ENCODE assay signal across 9 mouse cellular contexts in the genomic region with DNA sequence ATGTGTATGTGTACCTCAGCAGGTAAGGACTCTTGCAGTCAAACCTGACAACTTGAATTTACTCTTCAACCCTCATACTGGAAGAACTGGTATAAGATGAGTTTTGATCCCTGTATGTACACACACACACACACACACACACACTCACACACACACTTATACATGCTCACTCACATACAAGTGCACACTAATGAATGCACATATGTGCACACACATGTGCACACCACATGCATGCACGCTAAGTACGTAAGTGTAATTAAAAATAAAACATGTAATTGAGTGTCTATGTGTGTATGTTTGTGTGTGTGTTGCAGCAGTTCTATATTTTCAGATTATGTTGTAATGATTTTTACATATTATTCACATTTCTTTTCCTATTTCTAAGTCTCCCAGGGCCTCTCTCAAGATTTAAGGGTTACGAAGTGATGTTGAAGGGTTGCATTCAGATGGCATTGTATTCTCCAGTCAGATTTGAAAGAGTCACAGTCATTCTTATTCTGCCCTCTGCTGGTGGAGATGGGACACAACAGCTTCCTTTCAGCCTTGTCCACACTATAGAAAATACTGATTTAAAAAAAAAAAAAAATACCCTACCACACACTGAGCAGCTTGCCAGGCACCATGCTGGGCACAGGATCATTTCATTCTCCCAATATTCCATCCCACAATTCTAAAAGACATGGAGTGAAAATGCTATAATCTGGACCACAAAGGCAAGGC.
A peak's percentile ranks its signal among the peaks of the same experiment; 100 is the strongest.
DNase-seq lines count a peak whose midpoint lies in the region; ATAC-seq lines count a peak whose summit lies in the region.
"Had no signal": no experiment of that assay in that cellular context is flagged by ENCODE, and none has a peak within 500 bp of the region (broad histone marks: within the 10 kb centered on the region; RNA-seq: fewer than 3 reads in every experiment).

No protein-coding gene starts in this region.

- no peaks in the 10 kb centered on the region for H3K27me3 ChIP-seq in midbrain, embryonic 13.5 days

- H3K36me3 ChIP-seq in midbrain, embryonic 13.5 days, result no peaks in the 10 kb centered on the region

- peak; percentile 53; the same call in 1 of the 2 replicates for ATAC-seq in midbrain, embryonic 13.5 days
- no peak for ATAC-seq in erythroblast, adult 5-6 weeks (replicated peaks; ENCODE audit: low FRiP score, poor library complexity, severe bottlenecking)

- H3K4me1 ChIP-seq in midbrain, embryonic 13.5 days (replicated peaks), result no peaks in the 10 kb centered on the region

- H3K27ac ChIP-seq in midbrain, embryonic 13.5 days, result no peak overlapping the region
- H3K27ac ChIP-seq: macrophage had no signal

- H3K9ac ChIP-seq in midbrain, embryonic 13.5 days (replicated peaks), result no peak overlapping the region

- WGBS in midbrain, embryonic 13.5 days, result 86% methylated on average over 3 of the region's 3 CpGs

- H3K4me2 ChIP-seq in midbrain, embryonic 13.5 days (replicated peaks), result no peak overlapping the region

- peak; percentile 31 for DNase-seq in cerebellum, adult 9-10 months
- no peak for DNase-seq in cerebellum, adult 11-12 months
- peak; percentile 35 for DNase-seq in ovary, postnatal 14 days (ENCODE audit: low spot score)
- DNase-seq in ovary, postnatal 36 days (ENCODE audit: low spot score), result no peak
- peak; percentile 54 to 67 for DNase-seq in cerebellum, postnatal 14 days
- DNase-seq in hindlimb bud, embryonic 11.5 days (ENCODE audit: extremely low spot score, low read depth, low spot score), result peak; percentile 24

- no peaks in the 10 kb centered on the region for H3K9me3 ChIP-seq in midbrain, embryonic 13.5 days

- no peak overlapping the region for H3K4me3 ChIP-seq in midbrain, embryonic 13.5 days (replicated peaks)

Comparison
In these comparisons a context has a peak if more than half of its experiments do, and no peak if none do; other contexts are left out.
1. DNase-seq: peak in cerebellum, adult 9-10 months (single experiment), ovary, postnatal 14 days (single experiment), cerebellum, postnatal 14 days (2 of 2) and hindlimb bud, embryonic 11.5 days (single experiment); none in cerebellum, adult 11-12 months (single experiment) and ovary, postnatal 36 days (single experiment).